Mouse (Mus musculus): ENCODE data around the gene Cfap126. TPM values are rescaled to one million over a fixed set of nuclear protein-coding genes. Genes with fewer than 3 reads are reported as not detected.
"Not testable (repeated sequence)": the region's sequence is repeated elsewhere in the genome, so short reads cannot be mapped to it uniquely, and the experiment has no call there.

Gene Cfap126
- total RNA-seq, 1 experiment from 2014 or later = 6.2 TPM

GRCm38 (mm10) chr1:171116280-171116679 is 2.6 kb downstream of the Cfap126 start:
- ATAC-seq (replicated peaks; ENCODE audit: insufficient number of reproducible peaks, low FRiP score, low TSS enrichment, poor library complexity, severe bottlenecking) = no peak

- ATAC-seq (replicated peaks; ENCODE audit: insufficient number of reproducible peaks, low FRiP score, low TSS enrichment, poor library complexity, severe bottlenecking) = no peak; the same call in 1 of the 2 replicates
Observed at GRCm38 (mm10) chr1:171118269-171118684, 4.6 kb downstream of the Cfap126 start.

- ATAC-seq (replicated peaks; ENCODE audit: insufficient number of reproducible peaks, low FRiP score, low TSS enrichment, poor library complexity, severe bottlenecking) = no peak
Observed at GRCm38 (mm10) chr1:171118996-171119395, 5.3 kb downstream of the Cfap126 start.

- ATAC-seq (replicated peaks; ENCODE audit: insufficient number of reproducible peaks, low FRiP score, low TSS enrichment, poor library complexity, severe bottlenecking) = no peak
Observed at GRCm38 (mm10) chr1:171119405-171119804, 5.7 kb downstream of the Cfap126 start.

- no peak for ATAC-seq (replicated peaks; ENCODE audit: insufficient number of reproducible peaks, low FRiP score, low TSS enrichment, poor library complexity, severe bottlenecking)
Observed at GRCm38 (mm10) chr1:171120893-171121292, 7.2 kb downstream of the Cfap126 start.

GRCm38 (mm10) chr1:171121839-171122238 is 8.1 kb downstream of the Cfap126 start:
- ATAC-seq (replicated peaks; ENCODE audit: insufficient number of reproducible peaks, low FRiP score, low TSS enrichment, poor library complexity, severe bottlenecking) = no peak

- ATAC-seq (replicated peaks; ENCODE audit: insufficient number of reproducible peaks, low FRiP score, low TSS enrichment, poor library complexity, severe bottlenecking) = peak; percentile 92
Observed at GRCm38 (mm10) chr1:171122932-171123331, 9.2 kb downstream of the Cfap126 start.

- ATAC-seq (replicated peaks; ENCODE audit: insufficient number of reproducible peaks, low FRiP score, low TSS enrichment, poor library complexity, severe bottlenecking) = no peak
Observed at GRCm38 (mm10) chr1:171124398-171124797, 10.7 kb downstream of the Cfap126 start.

- ATAC-seq (replicated peaks; ENCODE audit: insufficient number of reproducible peaks, low FRiP score, low TSS enrichment, poor library complexity, severe bottlenecking) = no peak
Observed at GRCm38 (mm10) chr1:171129251-171129650, 15.5 kb downstream of the Cfap126 start.

- no peak for ATAC-seq (replicated peaks; ENCODE audit: insufficient number of reproducible peaks, low FRiP score, low TSS enrichment, poor library complexity, severe bottlenecking)
Observed at GRCm38 (mm10) chr1:171130971-171131370, 17.3 kb downstream of the Cfap126 start.

- no peak for ATAC-seq (replicated peaks; ENCODE audit: insufficient number of reproducible peaks, low FRiP score, low TSS enrichment, poor library complexity, severe bottlenecking)
Observed at GRCm38 (mm10) chr1:171135600-171135999, 21.9 kb downstream of the Cfap126 start.

- ATAC-seq (replicated peaks; ENCODE audit: insufficient number of reproducible peaks, low FRiP score, low TSS enrichment, poor library complexity, severe bottlenecking) = not testable (repeated sequence)
Observed at GRCm38 (mm10) chr1:171137486-171138155, 23.9 kb downstream of the Cfap126 start.

GRCm38 (mm10) chr1:171142981-171143380 is 29.3 kb downstream of the Cfap126 start:
- ATAC-seq (replicated peaks; ENCODE audit: insufficient number of reproducible peaks, low FRiP score, low TSS enrichment, poor library complexity, severe bottlenecking) = not testable (repeated sequence)

- peak; percentile 97 for ATAC-seq (replicated peaks; ENCODE audit: insufficient number of reproducible peaks, low FRiP score, low TSS enrichment, poor library complexity, severe bottlenecking)
Observed at GRCm38 (mm10) chr1:171149974-171150760, 36.4 kb downstream of the Cfap126 start, which contains the start of the genes Sdhc and Mpz. Gene Sdhc (minus strand): TSS chr1:171150603. Gene Mpz (plus strand): TSS chr1:171150711.

- 0 out of 2 replicates have a peak, but pooled peaks have one; percentile 2 for ATAC-seq (replicated peaks; ENCODE audit: insufficient number of reproducible peaks, low FRiP score, low TSS enrichment, poor library complexity, severe bottlenecking)
Observed at GRCm38 (mm10) chr1:171150838-171151391, 37.2 kb downstream of the Cfap126 start.

- no peak for ATAC-seq (replicated peaks; ENCODE audit: insufficient number of reproducible peaks, low FRiP score, low TSS enrichment, poor library complexity, severe bottlenecking)
Observed at GRCm38 (mm10) chr1:171151966-171152365, 38.2 kb downstream of the Cfap126 start.

GRCm38 (mm10) chr1:171156644-171157043 is 42.9 kb downstream of the Cfap126 start:
- no peak for ATAC-seq (replicated peaks; ENCODE audit: insufficient number of reproducible peaks, low FRiP score, low TSS enrichment, poor library complexity, severe bottlenecking)

- ATAC-seq (replicated peaks; ENCODE audit: insufficient number of reproducible peaks, low FRiP score, low TSS enrichment, poor library complexity, severe bottlenecking) = no peak
Observed at GRCm38 (mm10) chr1:171157965-171158364, 44.2 kb downstream of the Cfap126 start.

- ATAC-seq (replicated peaks; ENCODE audit: insufficient number of reproducible peaks, low FRiP score, low TSS enrichment, poor library complexity, severe bottlenecking) = peak; percentile 28; the same call in 1 of the 2 replicates
Observed at GRCm38 (mm10) chr1:171159485-171159975, 45.8 kb downstream of the Cfap126 start.
